Mouse (Mus musculus) cortical plate, adult 2 months (tissue): ENCODE results near the gene Abcc6.

Experiments used
- CTCF ChIP-seq: fragments of 200-500 bp; IDR thresholded peaks from 2 replicates; pipeline ENCODE4 v1.5.1; 2011; ENCODE audit warnings: mild to moderate bottlenecking, control low read depth, low read length; ENCODE audit not compliant: insufficient read depth; ENCODE audit errors: extremely low read depth
- POLR2A ChIP-seq: fragments of 200-500 bp; IDR thresholded peaks from 2 replicates; pipeline ENCODE4 v1.6.1; 2011; ENCODE audit warnings: mild to moderate bottlenecking, low read length, control low read depth; ENCODE audit not compliant: insufficient read depth; ENCODE audit errors: extremely low read depth

DNA sequence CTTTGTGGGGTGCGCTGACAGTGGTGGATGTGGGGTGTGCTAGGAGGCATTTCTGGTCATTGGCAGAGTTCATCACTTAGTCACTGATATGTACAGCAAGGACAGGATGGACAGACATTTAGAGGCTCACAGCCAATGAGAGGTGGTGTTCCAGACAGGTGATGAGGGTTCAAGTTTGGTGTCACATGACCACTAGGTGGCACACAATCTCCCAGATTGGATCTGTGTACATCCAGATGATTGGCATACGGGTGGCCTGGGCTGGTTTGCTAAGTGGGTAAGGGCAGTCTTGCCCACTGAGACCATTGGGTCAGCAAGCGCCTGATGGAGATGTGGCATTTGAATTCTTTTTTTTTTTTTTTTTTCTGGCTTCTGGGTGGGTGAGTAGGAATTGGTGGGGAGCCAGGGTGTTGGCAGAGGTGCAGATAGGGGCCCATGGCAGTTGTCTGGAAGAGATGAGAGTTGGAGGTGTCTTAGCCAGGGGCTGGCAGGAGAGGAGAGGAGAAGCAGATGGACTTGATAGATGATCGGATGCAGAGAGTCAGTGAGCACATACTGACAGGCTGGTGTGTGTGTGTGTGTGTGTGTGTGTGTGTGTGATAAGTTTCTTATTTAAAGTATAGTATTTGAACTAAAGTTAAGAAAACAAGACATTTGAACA, 22.2 kb upstream of the Abcc6 start:
- TF ChIP-seq CTCF = peak; percentile 37; the same call in 1 of the 2 replicates
- no peak for TF ChIP-seq POLR2A
